Mouse (Mus musculus): ENCODE data around the gene Ptdss2. TPM values are rescaled to one million over a fixed set of nuclear protein-coding genes. Genes with fewer than 3 reads are reported as not detected.

The Ptdss2 gene
- polyA plus RNA-seq, 1 experiment = 62.4 TPM

GRCm38 (mm10) chr7:141172116-141173006 is 50.2 kb downstream of the Ptdss2 start, which contains the start of gene Rnh1:
Rnh1 (minus strand) TSS chr7:141172857.
- peak; percentile 88 to 96 for DNase-seq (ENCODE audit: extremely low spot score in 1 of 2, low spot score in 1 of 2)

- DNase-seq (ENCODE audit: extremely low spot score in 1 of 2, low spot score in 1 of 2) = no peak
Observed at GRCm38 (mm10) chr7:141173323-141173850, 51.2 kb downstream of the Ptdss2 start.

- no peak for DNase-seq (ENCODE audit: extremely low spot score in 1 of 2, low spot score in 1 of 2)
Observed at GRCm38 (mm10) chr7:141175068-141175467, 52.9 kb downstream of the Ptdss2 start.

GRCm38 (mm10) chr7:141176173-141176572 is 54.0 kb downstream of the Ptdss2 start:
- peak; percentile 76 to 96 for DNase-seq (ENCODE audit: extremely low spot score in 1 of 2, low spot score in 1 of 2)

- DNase-seq (ENCODE audit: extremely low spot score in 1 of 2, low spot score in 1 of 2) = no peak
Observed at GRCm38 (mm10) chr7:141188194-141188593, 66.0 kb downstream of the Ptdss2 start.

GRCm38 (mm10) chr7:141188733-141189132 is 66.6 kb downstream of the Ptdss2 start:
- no peak for DNase-seq (ENCODE audit: extremely low spot score in 1 of 2, low spot score in 1 of 2)

GRCm38 (mm10) chr7:141190220-141190619 is 68.0 kb downstream of the Ptdss2 start:
- no peak for DNase-seq (ENCODE audit: extremely low spot score in 1 of 2, low spot score in 1 of 2)

- DNase-seq (ENCODE audit: extremely low spot score in 1 of 2, low spot score in 1 of 2) = no peak
Observed at GRCm38 (mm10) chr7:141191036-141191435, 68.9 kb downstream of the Ptdss2 start.

GRCm38 (mm10) chr7:141191796-141192685 is 69.9 kb downstream of the Ptdss2 start:
- DNase-seq (ENCODE audit: extremely low spot score in 1 of 2, low spot score in 1 of 2) = no peak

GRCm38 (mm10) chr7:141192776-141193347 is 70.7 kb downstream of the Ptdss2 start:
- DNase-seq (ENCODE audit: extremely low spot score in 1 of 2, low spot score in 1 of 2) = no peak

- DNase-seq (ENCODE audit: extremely low spot score in 1 of 2, low spot score in 1 of 2) = peak in 1 of 2 experiments; percentile 34
Observed at GRCm38 (mm10) chr7:141193348-141193856, 71.2 kb downstream of the Ptdss2 start.

- peak; percentile 92 to 98 for DNase-seq (ENCODE audit: extremely low spot score in 1 of 2, low spot score in 1 of 2)
Observed at GRCm38 (mm10) chr7:141193948-141194347, 71.8 kb downstream of the Ptdss2 start, which contains the start of the genes Hras and Lrrc56. Hras (minus strand) TSS chr7:141194005. Lrrc56 (plus strand) TSS chr7:141194157.

- no peak for DNase-seq (ENCODE audit: extremely low spot score in 1 of 2, low spot score in 1 of 2)
Observed at GRCm38 (mm10) chr7:141194409-141194808, 72.2 kb downstream of the Ptdss2 start.

- peak; percentile 76 to 88 for DNase-seq (ENCODE audit: extremely low spot score in 1 of 2, low spot score in 1 of 2)
Observed at GRCm38 (mm10) chr7:141194830-141195229, 72.6 kb downstream of the Ptdss2 start.

- no peak for DNase-seq (ENCODE audit: extremely low spot score in 1 of 2, low spot score in 1 of 2)
Observed at GRCm38 (mm10) chr7:141195754-141196153, 73.6 kb downstream of the Ptdss2 start.

- no peak for DNase-seq (ENCODE audit: extremely low spot score in 1 of 2, low spot score in 1 of 2)
Observed at GRCm38 (mm10) chr7:141196619-141197282, 74.6 kb downstream of the Ptdss2 start.

GRCm38 (mm10) chr7:141198121-141198520 is 75.9 kb downstream of the Ptdss2 start:
- no peak for DNase-seq (ENCODE audit: extremely low spot score in 1 of 2, low spot score in 1 of 2)

- DNase-seq (ENCODE audit: extremely low spot score in 1 of 2, low spot score in 1 of 2) = no peak
Observed at GRCm38 (mm10) chr7:141204546-141204945, 82.4 kb downstream of the Ptdss2 start.

GRCm38 (mm10) chr7:141205504-141205903 is 83.3 kb downstream of the Ptdss2 start:
- DNase-seq (ENCODE audit: extremely low spot score in 1 of 2, low spot score in 1 of 2) = no peak
